Mouse (Mus musculus) retina, adult 2 months (tissue): ENCODE measurements around the gene Igf2r.
A peak's percentile ranks its signal among the peaks of the same experiment; 100 is the strongest.

Source experiments
- DNase-seq: peaks from one replicate; pipeline ENCODE4 v3.0.0-alpha.2; 2012; ENCODE audit warnings: low read depth, low spot score

Igf2r gene

DNA sequence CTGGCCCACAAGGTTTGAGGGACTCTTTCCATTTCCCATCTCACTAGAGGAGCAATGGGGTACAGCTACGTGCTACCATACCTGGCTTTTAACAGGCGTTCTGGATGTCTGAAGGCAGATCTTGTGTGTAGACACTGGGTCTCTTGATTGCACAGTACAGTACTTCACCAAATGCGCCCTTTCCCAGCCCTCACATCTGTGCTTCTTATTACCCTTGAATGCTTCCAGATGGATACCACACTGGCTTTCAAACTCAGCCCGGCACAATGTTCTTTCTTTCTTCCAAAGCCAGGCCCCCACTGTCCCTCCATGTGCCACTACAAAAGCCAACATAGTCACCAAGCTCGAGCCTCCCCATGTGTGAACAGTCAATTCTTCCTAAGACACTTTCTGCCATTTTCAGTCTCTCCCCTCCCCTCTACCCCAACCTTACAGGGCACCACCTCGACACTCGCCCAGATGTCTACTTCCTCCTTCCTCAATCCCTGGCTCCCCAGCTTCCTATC lies 97.1 kb downstream of the Igf2r start:
- no peak for DNase-seq

DNA sequence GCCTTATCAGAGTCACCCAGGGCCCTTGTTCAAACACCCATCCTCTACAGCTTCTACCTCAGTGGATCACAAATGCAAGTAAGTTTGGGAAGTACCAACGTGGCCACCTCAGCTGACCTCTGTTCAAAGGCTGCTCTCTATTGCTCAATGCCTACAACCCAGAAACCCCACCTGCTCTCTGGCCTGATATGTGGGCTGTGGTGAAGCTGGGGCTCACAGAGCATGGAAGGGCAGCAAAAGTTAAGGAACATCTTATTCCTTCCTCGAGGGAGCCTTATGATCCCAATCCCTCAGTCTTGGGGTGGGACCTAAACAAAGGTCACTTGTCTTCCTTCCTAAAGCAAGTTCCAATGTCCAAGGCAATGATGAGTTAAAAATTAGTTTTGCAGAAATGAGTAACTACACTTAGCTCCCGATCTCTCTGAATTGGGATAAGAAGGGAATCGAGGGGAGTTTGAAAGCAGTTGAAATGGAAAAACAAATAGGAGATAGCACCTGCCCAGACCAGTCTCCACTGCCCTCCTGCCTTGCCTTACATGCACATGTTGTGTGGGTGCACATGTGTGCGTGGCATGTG lies 98.3 kb downstream of the Igf2r start:
- no peak for DNase-seq

DNA sequence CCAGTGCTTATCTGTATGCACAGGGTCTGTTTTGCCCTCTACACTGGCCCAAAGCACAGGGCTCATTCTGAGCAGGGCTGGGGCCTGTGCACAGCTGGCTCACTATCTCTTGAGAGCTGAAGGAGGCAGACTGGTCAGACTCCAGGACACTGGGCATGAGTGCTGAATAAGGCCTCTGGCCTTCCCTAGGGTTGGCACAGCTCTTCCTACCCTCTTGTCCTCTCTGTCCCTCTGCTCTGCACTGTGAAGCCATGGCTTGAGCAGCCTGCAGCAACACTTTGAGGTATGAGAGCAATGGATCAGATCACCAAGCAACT lies 100.1 kb downstream of the Igf2r start:
- no peak for DNase-seq

DNA sequence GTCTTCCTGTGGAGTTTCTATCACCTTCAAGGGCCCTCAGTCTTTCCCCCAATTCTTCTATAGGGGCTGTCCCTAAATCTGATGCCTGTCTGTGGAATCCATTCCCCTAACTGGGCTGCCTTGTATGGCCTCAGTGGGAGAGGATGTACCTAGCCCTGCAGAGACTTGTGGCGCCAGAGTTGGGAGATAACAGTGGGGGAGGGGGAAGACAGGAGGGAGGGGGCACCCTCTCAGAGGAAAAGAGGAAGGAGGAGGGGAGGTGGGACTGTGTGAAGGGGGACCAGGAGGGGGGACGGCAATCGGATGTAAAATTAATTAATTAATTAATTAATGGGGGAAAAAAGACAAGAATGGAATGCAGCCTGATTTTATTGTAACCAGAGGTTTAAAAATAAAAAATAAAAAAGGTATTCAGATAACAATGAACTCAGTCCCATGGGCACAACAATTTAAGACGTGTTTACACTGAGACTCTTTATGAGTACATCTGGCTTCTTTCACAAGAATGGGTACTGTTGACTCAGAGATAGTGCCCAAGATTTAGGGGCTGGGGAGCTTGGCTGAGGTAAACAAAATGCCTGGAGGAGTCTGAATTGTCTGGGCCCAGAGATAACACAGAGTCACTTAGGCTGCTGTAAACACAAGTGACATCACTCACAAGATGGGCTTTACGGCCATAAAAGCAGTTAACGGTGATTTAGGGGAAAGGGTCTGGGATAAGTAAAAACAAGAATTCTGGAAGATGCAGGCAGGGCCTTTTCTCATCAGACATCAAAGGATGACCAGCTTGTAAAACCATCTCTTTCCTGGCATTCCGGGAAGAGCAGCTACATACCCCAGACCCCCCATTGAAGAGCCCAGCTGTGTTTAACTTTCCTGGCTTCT lies 100.7 kb downstream of the Igf2r start:
- no peak for DNase-seq

DNA sequence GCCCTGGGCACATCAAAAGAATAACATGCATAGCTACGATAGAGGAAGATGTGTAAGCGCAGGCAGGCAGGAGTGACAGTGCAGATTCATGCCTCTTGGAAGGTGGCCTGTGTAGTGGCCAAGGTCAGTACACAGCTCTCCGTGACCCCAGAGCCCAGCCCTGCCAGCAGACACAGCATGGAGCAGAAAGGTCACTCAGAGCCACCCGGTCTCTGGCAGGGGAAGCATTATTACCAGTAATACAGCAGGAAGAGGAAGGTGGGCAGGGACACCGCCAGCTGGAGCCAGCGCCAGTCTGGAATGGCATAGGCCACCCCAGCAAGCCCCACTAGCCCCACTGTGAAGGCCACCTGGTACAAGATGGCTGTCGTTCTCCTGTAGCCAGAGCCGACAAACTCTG lies 105.3 kb downstream of the Igf2r start:
- no peak for DNase-seq

DNA sequence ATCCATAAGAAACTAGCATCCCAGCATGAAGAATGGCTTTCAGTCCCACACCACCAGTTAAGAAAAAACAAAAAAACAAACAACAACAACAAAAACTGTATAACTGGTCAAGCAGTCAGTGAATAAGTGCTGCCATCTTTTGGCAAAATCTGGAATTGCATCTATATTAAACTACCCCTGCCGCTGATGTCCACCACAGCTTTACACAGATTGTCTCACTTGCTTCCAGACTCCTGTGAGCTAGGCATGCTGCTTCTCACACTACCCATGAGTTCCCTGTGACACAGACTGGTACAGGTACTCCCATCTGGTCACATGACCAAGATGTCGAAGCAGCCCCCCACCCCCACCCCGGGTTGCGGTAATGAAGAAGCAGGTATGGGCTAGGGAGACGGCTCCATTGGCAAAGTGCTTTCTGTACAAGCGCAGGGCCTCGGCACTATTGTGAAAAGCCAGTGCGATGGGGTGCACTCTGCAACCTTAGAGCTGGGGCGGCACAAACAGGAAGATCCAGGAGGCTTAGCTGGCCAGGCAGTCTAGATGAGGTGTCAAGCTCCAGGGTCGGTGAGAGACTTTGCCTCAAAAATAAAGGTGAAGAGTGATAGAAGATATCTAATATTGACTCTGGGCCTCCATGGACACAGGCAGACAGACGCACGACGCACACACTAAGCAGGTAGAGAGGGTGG lies 108.7 kb downstream of the Igf2r start:
- DNase-seq = peak; percentile 16

DNA sequence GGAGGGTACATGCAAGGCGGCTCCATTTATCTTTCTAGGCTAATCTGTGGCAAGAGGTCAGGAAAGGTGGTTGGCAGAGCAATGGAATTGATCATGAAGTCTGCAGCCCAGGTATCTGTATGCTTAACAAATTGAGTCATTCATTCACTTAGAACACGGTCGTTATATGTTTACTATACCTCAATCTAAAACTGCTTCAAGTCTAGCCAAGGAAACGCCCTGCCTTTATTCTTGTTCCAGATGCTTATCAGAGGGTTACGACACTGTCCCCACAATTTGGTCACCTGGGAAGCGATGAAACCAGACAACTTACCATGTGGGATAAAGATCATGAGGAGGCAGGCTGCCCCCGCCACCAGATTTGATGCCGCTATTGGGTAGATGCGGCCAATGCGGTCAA lies 110.2 kb downstream of the Igf2r start:
- no peak for DNase-seq

DNA sequence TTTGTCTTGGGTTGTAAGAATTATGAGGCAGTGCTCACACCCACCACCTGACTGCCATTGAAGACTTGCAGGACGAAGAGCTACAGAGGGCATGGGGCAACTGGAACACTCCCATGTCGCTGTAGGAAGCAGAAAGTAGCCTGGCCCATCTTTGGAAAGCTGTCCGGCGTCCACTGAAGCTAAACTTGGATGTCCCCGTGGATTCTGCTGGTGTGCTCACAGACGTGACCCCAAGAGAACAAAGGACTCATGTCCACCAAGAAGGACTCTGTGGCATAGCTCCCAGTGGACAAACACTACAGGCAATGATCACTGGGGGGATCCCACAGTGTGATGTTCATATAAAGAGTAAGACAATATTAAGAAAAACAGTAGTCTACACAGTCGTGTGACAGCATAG lies 110.7 kb downstream of the Igf2r start:
- no peak for DNase-seq

DNA sequence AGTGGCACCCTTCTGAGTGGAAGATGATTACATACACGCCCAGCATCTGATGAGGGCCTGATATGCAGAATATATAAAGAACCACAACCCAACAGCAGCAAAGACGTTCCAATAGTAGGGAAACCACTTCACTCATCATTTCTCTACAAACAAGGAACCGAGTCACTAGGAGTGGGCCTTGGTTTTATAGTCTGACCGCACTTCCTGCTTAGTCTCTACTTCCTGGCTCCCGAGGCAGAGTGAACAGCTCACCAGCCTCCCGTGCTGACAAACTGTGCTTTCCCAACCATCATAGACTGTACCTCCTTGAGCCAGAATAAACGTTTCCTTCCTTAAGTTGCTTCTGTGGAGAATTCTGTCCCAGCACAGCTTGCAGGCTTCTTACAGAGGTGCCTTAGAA lies 113.6 kb downstream of the Igf2r start:
- DNase-seq = no peak

DNA sequence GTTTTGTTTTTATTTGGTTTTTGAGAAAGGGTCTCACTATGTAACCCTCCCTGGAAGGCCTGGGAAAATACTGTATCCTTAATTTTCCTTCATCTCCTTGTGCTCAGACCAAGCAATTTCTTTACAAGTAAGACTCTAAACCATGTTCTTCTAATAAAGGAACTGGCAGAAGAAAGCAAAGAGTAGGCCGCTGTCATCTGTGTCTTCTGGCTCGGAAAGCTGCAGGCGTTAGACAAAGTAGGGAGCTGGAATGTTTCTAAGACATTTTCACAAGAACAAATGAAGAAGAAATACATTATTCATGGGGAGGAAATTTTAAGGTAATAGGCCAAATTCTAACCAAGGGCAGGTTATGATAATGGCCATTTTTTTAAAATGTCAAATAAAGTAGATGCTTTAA lies 115.4 kb downstream of the Igf2r start:
- DNase-seq = no peak

DNA sequence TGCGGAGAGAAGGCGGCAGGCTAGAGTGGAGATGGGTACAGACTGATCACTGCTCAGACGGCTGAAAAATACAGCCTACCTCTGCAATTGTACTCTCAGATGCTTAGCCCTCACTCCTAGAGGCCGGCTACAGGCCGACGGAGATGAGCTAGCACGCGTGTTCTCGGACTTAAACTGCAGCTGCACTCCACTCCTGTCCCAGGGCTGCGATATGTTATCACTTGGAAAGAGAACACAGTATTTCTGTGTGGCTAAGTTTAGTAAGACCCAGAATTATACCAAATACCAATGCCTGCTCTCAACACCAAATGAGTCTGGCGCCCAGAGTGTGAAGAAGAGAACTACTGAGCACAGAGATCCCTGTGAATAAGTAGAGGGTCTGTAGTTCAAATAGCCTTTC lies 116.9 kb downstream of the Igf2r start:
- DNase-seq = no peak

DNA sequence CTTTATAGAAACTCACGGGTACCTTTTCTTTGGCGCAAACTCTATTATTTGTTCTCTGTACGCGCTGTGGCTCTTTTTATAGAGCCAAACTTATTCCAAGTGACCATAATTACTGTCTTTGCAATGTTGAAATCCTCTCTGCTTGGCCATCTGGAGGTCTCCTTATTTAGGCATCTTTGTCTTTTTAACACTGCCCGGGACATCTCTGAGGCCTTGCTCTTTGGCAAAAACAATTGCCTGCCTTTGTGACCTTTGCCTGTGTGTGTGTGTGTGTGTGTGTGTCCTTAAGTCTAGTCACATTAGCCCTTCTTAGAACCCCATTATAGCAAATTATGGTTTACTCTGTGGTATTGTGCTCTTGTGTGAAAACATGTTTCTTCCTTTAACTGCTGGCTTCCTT lies 124.0 kb downstream of the Igf2r start:
- no peak for DNase-seq

DNA sequence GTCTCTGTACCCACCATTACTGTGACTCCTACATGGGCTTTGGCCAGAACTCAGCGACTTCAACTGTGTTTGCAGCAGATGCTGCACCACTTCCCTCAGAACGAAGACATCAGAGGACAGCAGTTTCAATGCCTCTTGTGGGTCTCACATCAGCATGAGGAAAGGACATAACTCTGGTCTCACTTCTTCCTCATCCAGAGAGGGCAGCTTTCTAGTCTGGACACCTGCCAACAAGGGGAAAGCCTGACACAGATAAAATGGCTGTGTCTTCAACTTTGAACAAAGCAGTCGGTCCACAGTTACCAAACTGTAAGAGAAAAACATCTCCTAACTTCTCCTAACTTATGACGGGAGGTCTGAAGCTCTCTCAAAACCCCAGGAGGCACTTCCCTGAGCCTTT lies 128.4 kb downstream of the Igf2r start:
- DNase-seq = no peak

DNA sequence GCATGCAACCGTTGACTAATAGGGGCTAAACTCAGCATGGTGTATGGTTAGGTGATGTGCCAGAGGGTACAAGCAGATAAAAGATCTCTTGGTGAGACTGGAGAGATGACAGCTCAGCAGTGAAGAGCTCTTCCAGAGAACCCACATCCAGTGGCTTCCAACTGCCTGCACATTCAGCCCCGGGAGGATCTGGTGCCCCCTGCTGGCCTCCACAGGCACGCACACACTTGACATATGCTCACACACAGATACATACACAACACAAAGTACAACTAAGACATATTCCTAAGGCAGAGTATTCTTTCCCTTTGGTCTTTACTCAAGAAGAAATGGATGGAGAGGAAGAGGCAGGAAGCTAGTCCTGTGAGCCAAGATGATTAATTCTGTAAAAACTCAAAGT lies 129.9 kb downstream of the Igf2r start:
- DNase-seq = no peak

DNA sequence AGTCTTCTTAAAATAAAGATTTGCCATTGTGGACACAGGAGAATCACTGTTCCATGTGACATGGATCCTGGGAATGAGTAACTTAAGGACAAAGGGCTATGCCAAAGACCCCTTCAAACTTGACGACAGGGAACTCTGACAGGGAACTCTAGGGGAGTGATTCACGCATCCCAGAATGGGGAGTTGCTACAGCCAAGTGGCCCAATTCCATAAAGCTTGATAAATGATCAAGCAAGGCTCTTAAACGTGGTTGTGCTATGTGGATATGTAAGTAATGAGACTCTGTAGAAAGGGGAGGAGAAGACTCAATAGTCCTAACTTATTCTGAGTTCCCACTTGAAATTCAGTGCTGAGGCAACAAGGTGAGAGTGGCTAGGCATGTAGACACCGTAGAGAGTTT lies 134.7 kb downstream of the Igf2r start:
- no peak for DNase-seq
